Mouse (Mus musculus): ENCODE measurements around the gene Rbm25. TPM values are rescaled to one million over a fixed set of nuclear protein-coding genes. Genes with fewer than 3 reads are reported as not detected.
"Not testable (repeated sequence)": the region's sequence is repeated elsewhere in the genome, so short reads cannot be mapped to it uniquely, and the experiment has no call there.

The Rbm25 gene
- total RNA-seq (2014; fragmentation: Nextera tagmentation), result 310 and 350 TPM in 2 replicates
- total RNA-seq (2017), result 341 and 447 TPM in 2 replicates

GRCm38 (mm10) chr12:83630936-83631335 lies at the start of gene Rbm25:
Gene Rbm25, plus strand, starts transcription at chr12:83631236.
- ATAC-seq (replicated peaks; ENCODE audit: low FRiP score, low TSS enrichment, poor library complexity, severe bottlenecking), result not testable (repeated sequence)

GRCm38 (mm10) chr12:83582106-83582505 lies 48.9 kb upstream of the Rbm25 start:
- no peak for ATAC-seq (replicated peaks; ENCODE audit: low FRiP score, low TSS enrichment, poor library complexity, severe bottlenecking)

GRCm38 (mm10) chr12:83582747-83583146 lies 48.3 kb upstream of the Rbm25 start:
- ATAC-seq (replicated peaks; ENCODE audit: low FRiP score, low TSS enrichment, poor library complexity, severe bottlenecking), result no peak

DNA sequence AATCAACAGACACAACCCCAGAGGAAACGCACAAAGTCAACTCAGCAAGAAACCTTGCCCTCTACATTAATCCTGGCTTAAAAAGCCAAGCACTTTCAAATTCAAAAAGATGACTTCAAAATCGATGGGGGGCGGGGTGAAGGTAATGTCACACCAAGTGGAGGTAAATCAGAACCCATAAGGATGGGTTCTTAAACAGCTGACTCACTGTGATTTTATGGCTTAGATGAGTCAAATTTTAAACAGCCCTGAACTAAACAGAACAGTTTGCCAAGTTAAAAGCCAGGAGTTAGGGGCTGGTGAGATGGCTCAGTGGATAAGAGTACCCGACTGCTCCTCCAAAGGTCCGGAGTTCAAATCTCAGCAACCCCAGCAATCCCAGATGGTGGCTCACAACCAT lies 44.4 kb upstream of the Rbm25 start:
- no peak for ATAC-seq (replicated peaks; ENCODE audit: low FRiP score, low TSS enrichment, poor library complexity, severe bottlenecking)

DNA sequence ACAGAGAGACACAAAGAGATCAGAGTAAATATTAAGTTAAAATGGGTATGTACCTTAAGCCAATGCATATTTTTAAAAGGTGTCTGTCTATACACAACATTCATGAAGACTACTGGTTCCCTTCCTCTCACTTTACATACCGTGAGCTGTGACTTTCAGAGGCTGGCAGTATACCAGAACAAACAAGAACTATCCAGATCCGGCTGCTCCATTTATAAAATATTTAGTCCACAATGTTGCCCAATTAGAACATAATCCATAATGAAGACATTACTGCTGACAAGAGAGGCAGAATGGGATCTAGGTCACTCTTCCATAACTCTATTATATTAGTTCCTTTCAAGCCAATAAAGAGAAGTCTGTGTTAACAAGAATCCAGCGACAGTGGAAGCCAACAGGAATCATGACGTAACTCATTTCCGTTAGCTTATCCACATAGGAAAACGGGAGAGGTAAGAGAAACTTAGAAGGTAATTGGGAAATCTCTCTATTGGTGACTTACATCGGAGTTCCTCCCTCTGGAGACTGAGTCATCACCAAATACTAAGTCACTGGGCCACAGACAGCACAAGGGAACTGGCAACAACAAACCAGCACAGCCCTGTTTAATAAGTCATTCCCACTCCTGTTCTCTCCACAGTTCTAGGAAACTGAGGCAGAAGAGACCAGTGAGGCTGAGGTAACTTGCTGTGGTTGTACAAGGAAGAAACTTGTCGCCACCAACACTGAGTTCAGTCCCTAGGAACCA lies 39.1 kb upstream of the Rbm25 start:
- ATAC-seq (replicated peaks; ENCODE audit: low FRiP score, low TSS enrichment, poor library complexity, severe bottlenecking), result no peak

DNA sequence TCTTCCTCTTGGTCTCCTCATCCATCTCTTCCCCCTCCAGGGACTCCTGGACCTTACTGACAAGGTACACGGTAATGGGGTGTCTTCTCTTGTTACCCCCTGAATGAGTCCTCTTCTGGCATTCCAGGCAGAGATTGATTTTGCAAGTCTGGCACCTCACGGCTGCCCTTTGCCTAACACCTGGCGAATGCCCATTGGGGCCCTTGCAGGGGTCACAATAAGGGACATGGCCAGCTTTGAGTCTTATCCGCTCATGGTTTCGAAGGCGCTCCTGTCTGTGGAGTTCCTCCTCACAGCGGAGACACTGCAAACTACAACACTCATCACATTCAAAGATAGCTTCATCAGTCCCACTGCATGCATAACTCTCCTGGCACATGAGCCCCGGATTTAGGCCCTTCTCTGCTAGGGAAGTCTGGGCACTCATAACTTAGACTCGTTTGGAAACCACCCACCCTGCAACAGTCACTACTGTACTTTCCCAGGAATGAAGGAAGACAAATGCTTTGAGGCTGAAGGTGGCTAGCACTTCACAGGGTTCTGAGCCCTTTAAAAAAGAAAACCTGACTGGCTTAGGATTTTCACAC lies 36.5 kb upstream of the Rbm25 start:
- no peak for ATAC-seq (replicated peaks; ENCODE audit: low FRiP score, low TSS enrichment, poor library complexity, severe bottlenecking)

DNA sequence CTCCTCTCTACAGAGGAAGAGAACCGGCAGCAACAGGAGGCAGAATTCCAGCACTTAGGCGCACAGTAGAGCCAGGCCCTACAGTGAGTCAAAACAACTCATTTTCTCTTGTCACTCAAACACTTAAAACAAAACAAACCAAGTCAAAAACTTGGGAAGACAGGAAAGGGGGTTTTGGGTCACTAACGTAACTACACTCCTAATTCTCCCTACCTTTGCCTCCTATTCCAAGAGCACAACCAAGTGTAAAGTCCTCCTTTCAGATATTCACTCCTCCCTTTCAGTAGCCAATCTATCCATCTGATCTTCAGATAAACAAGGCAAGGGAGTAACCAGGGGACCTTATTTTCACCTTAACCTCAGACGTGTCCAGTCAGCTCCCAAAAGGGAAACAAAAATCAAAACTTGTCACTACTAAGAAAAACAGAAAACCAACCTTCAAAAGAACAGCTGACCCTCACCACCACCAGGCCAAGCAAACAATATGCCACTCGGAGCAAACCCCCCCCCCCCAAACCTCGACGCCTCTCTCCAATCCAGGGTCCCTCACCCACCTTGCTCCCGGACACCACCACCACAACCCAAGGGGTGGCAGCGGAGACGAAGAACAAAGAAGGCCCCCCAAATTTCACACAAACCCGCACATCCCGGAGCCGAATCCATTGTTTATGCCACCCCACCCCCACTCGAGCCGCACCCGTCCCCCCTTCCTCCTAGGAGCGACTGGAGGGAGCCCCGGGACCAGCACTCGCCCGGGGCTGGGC lies 34.7 kb upstream of the Rbm25 start:
- no peak for ATAC-seq (replicated peaks; ENCODE audit: low FRiP score, low TSS enrichment, poor library complexity, severe bottlenecking)

GRCm38 (mm10) chr12:83597025-83597501 lies 34.0 kb upstream of the Rbm25 start, which contains the start of gene Zfyve1:
Gene Zfyve1, minus strand, starts transcription at chr12:83597222.
- ATAC-seq (replicated peaks; ENCODE audit: low FRiP score, low TSS enrichment, poor library complexity, severe bottlenecking), result peak; percentile 98

DNA sequence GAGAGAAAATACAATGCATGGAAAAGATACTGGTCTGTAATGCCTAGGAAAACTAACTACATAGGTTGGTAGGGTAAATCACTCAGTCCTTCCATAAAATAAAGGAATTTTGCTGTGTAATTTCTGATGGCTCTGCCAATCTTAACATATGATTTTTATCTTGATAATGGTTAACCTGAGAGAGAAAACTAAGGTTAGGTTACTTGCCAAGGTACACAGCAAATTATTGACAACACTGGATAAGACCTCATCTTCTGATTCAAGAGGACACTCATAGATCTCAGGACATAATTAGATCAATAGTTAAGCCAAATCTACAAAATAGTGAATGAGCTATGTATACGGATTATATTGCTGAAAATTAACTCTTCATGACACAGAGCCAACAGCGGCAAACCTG lies 33.2 kb upstream of the Rbm25 start:
- no peak for ATAC-seq (replicated peaks; ENCODE audit: low FRiP score, low TSS enrichment, poor library complexity, severe bottlenecking)

- no peak for ATAC-seq (replicated peaks; ENCODE audit: low FRiP score, low TSS enrichment, poor library complexity, severe bottlenecking)
Measured at GRCm38 (mm10) chr12:83602285-83602684, 28.8 kb upstream of the Rbm25 start.

GRCm38 (mm10) chr12:83606411-83606810 lies 24.6 kb upstream of the Rbm25 start:
- not testable (repeated sequence) for ATAC-seq (replicated peaks; ENCODE audit: low FRiP score, low TSS enrichment, poor library complexity, severe bottlenecking)

GRCm38 (mm10) chr12:83617261-83617660 lies 13.8 kb upstream of the Rbm25 start:
- ATAC-seq (replicated peaks; ENCODE audit: low FRiP score, low TSS enrichment, poor library complexity, severe bottlenecking), result no peak

- ATAC-seq (replicated peaks; ENCODE audit: low FRiP score, low TSS enrichment, poor library complexity, severe bottlenecking), result no peak
Measured at GRCm38 (mm10) chr12:83618981-83619380, 12.1 kb upstream of the Rbm25 start.

- peak; percentile 50 for ATAC-seq (replicated peaks; ENCODE audit: low FRiP score, low TSS enrichment, poor library complexity, severe bottlenecking)
Measured at GRCm38 (mm10) chr12:83620694-83621093, 10.3 kb upstream of the Rbm25 start.

GRCm38 (mm10) chr12:83622031-83622755 lies 8.8 kb upstream of the Rbm25 start:
- no peak for ATAC-seq (replicated peaks; ENCODE audit: low FRiP score, low TSS enrichment, poor library complexity, severe bottlenecking)

DNA sequence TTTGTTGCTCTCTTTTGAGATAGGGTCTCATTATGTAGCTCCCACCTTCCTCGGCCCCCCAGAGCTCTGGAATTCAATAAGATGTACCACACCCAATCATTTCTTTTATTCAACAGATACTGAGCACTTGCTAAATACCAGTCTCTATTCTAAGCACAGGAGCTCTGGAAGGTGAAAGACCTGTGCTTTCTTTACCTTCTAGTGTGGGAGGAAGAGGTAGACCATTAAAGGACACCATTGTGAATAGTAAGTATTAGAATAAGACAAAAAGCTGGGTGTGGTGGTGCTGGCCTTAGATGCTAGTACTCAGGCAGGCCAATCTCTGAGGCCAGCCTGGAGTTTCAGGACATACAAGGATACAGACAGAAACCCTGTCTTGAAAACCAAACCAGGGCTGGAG lies 6.7 kb upstream of the Rbm25 start:
- ATAC-seq (replicated peaks; ENCODE audit: low FRiP score, low TSS enrichment, poor library complexity, severe bottlenecking), result no peak

- peak; percentile 96 for ATAC-seq (replicated peaks; ENCODE audit: low FRiP score, low TSS enrichment, poor library complexity, severe bottlenecking)
Measured at GRCm38 (mm10) chr12:83631743-83632679, 975 bp downstream of the Rbm25 start.

DNA sequence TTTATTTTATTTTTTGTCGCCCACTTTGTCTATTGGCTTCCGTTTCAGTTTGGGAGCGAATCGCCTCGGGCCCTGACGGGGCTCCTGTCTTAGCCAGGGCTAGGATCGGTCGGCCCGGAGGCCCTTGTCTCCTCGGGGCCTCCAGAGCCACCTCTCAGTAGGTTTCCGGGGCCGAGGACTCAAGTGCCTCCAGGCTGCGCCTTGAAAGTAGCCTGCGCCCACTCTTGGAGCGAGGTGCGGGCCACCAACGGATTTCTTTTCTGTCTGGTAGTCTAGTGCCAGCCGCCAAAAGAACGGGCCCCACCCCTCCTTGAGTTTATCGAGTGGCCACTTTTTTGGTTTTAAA lies 1.6 kb downstream of the Rbm25 start:
- ATAC-seq (replicated peaks; ENCODE audit: low FRiP score, low TSS enrichment, poor library complexity, severe bottlenecking), result peak; percentile 42

DNA sequence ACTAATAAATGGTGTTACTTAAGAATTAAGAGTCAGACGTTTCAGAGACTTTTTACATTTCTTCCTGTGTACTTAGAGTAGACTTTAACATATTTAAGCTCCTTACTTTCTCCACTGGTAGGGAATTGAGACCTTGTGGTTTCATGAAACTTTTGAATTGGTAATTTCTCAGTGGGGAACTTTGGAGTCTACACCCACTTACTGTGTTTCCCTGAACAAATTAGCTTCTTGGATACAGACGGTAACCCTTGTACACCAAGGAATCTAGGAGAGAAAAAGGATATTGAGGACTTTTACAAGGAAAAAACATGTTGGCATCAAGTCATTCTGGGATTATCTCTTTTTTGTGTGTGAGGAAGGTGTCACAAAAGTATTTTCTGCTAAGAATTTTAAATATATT lies 2.8 kb downstream of the Rbm25 start:
- no peak for ATAC-seq (replicated peaks; ENCODE audit: low FRiP score, low TSS enrichment, poor library complexity, severe bottlenecking)

Measured in megakaryocyte-erythroid progenitor cell, adult 5-6 weeks (primary cell).